Mouse (Mus musculus) thymus, adult 2 months (tissue): ENCODE measurements around the gene Axin1.

Experiments
- CTCF ChIP-seq: fragments of 200-500 bp; IDR thresholded peaks from 2 replicates; pipeline ENCODE4 v1.5.1; 2012; ENCODE audit warnings: mild to moderate bottlenecking, control low read depth, low read length, moderate library complexity, borderline replicate concordance; ENCODE audit not compliant: control insufficient read depth, poor library complexity, insufficient read depth; ENCODE audit errors: extremely low read depth
- POLR2A ChIP-seq: fragments of 200-500 bp; IDR thresholded peaks from 2 replicates; pipeline ENCODE4 v1.6.1; 2012; ENCODE audit warnings: mild to moderate bottlenecking, low read length, control low read depth, moderate library complexity; ENCODE audit not compliant: control insufficient read depth, poor library complexity, insufficient read depth; ENCODE audit errors: extremely low read depth

DNA sequence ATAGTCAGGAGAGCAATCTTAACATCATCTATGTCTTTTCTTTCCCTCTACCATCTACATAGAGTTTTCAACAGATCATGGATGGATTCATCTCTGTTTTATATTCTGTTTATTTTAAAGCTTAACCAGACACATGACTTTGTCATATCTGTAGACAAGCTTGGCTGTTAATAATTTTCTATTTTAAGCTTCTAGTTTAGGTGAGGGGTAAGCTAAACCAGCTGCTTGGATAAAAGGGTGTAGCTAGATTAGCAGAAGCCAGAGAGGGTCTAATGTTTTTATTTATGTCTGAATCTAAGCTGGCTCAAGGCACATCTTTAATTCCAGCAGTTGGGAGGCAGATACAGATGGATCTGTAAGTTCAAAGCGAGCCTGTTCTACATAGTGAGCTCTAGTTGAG is 24.2 kb downstream of the Axin1 start:
- TF ChIP-seq POLR2A: no peak
- TF ChIP-seq CTCF: no peak
